Mouse (Mus musculus): ENCODE results near the gene Gm7138. TPM values are rescaled to one million over a fixed set of nuclear protein-coding genes. Genes with fewer than 3 reads are reported as not detected.
"Not testable (repeated sequence)": the region's sequence is repeated elsewhere in the genome, so short reads cannot be mapped to it uniquely, and the experiment has no call there.

Gene Gm7138
- not detected for total RNA-seq (2021)

GRCm38 (mm10) chr10:77776844-77777243 is at the start of gene Gm7138:
Gene Gm7138, minus strand, starts transcription at chr10:77776944.
- DNase-seq, result not testable (repeated sequence)

- DNase-seq, result no peak
These were observed 42.5 kb upstream of the Gm7138 start for GRCm38 (mm10) chr10:77819203-77819602.

DNA sequence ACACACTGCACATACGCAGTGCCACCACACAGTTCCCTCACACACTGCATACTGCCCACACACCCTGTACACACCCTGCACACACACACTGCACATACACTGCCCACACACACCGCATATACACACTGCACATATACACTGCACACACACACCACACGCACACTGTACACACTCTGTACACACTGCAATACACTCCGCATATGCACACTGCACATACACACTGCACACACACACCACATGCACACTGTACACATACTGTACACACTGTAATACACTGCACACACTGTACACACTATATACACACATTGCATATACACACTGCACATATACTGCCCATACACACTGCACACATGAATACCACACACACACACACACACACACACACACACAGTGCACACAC is 41.8 kb upstream of the Gm7138 start:
- no peak for DNase-seq

GRCm38 (mm10) chr10:77815514-77815913 is 38.8 kb upstream of the Gm7138 start:
- DNase-seq, result no peak

GRCm38 (mm10) chr10:77814382-77814781 is 37.6 kb upstream of the Gm7138 start, which contains the start of gene Gm2696:
Gene Gm2696, plus strand, starts transcription at chr10:77814682.
- DNase-seq, result no peak

- DNase-seq, result no peak
These were observed 35.0 kb upstream of the Gm7138 start, which contains the start of gene Gm9507 for GRCm38 (mm10) chr10:77811743-77812142. Gene Gm9507, minus strand, starts transcription at chr10:77811843.

- no peak for DNase-seq
These were observed 27.4 kb upstream of the Gm7138 start for GRCm38 (mm10) chr10:77804095-77804494.

DNA sequence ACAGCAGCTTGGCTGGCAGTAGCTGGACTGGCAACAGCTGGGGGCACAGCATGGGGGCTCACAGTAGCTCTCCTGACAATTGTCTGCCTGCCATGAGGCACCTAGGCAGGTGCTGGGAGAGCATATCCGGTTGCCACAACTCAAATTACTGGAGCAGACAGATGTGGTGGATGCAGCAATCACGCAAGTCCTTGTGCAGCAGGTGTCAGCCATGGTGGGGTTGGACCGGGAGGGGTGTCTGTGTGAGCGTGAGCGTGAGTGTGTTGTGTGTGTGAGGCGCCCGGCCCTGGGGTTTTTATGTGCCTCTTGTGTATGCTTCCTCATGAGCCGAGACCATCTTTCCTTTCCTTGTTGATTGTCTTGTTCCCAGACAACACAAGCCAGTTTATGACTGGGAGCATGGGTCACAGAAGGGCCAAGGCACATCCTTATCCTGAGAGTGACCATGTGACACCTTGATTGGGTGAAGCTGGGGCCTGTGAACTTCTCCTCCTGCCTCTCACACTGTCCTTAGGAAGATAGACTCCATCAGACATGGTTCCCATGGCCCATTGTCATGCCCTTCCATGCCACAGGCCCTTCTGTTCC is 22.3 kb upstream of the Gm7138 start, which contains the start of gene Gm19668:
TSS of gene Gm19668 (minus strand) at position 213 of the 588 bp plus-strand sequence.
- no peak for DNase-seq

DNA sequence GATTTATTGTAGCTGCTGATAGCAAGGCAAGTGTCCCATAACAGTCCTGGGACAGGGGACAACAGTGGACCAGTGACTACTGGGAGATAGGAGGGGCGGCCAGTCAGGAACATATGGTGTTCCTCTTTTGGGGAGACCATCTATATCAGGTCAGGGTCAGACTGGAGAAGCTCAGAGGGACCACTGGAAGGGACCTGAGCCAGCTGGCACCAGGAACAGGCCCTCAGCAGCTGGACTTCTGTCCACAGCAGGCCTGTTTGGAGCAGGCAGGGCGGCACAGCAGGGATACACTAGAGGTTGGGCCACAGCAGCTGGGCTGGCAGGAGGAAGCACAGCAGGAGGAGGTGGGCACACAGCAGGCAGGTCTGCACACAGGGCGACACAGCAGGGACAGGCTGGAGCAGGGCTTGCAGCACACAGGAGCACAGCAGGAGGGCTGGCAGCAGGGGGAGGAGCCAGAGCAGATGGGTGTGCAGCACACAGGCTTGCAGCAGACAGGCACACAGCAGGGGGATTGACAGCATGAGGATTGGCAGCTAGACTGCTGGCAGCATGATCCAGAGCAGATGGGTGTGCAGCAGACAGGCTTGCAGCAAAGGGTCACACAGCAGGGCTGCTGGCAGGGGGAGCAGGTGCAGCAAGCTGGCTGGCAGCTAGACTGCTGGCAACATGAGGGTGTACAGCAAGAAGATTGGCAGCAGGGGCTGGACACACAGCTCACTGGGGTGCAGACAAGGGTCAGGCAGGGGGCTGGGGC is 21.6 kb upstream of the Gm7138 start:
- DNase-seq, result not testable (repeated sequence)

DNA sequence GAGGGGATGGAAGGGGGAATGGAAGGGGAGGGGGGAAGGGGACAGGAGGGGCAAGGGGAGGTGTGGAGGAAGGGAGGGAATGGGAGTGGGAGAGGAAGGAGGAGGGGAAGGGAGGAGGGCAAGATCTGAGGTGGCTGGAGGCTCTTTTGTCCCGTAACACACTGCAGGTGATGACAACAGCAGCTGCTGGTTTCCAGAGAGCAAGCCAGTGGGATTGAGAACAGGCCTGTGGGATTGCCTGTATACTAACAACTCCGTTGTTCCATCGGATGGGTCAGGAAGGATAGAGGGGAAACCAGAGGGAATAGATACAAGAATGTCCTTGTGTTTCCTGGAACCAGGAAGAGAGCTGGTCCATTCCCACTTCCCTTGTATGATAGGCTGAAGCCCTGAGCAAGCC is 20.9 kb upstream of the Gm7138 start:
- no peak for DNase-seq

- no peak for DNase-seq
These were observed 18.2 kb upstream of the Gm7138 start, which contains the start of gene Gm9639 for GRCm38 (mm10) chr10:77794976-77795375. Gene Gm9639, minus strand, starts transcription at chr10:77795076.

GRCm38 (mm10) chr10:77788621-77789020 is 11.9 kb upstream of the Gm7138 start:
- DNase-seq, result no peak

DNA sequence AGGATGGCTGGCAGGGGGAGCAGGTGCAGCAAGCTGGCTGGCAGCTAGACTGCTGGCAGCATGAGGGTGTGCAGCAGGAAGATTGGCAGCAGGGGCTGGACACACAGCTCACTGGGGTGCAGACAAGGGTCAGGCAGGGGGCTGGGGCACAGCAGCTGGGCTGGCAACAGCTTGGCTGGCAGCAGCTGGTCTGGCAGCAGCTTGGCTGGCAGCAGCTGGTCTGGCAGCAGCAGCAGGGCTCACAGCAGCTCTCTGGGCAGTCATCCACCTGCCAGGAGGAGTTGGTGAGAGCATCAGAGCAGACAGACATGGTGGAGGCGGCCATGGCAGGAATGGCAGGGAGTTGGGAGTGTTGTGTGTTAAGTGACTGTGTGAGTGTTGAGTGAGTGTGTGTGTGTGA is 11.1 kb upstream of the Gm7138 start, which contains the start of gene Gm7137:
TSS of gene Gm7137 (minus strand) at position 325 of the 400 bp plus-strand sequence.
- not testable (repeated sequence) for DNase-seq

DNA sequence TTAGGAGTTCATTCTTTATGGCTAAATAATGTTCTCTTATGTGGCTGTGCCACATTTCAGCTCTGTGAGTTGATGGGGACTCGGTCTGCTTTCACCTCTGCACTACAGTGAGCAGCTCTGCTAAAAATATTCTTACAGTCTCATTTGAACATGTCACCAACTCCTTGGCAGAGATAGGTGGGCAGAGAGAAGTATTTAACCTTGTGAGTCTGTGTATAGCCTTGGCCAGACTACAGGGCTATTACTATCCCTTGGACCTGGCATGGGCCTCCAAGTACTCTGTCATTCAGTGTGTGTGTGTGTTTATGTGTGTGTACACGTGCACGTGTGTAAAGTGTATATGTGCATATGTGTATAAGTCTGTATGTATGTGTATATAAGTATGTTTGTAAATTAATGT is 6.7 kb upstream of the Gm7138 start:
- not testable (repeated sequence) for DNase-seq

DNA sequence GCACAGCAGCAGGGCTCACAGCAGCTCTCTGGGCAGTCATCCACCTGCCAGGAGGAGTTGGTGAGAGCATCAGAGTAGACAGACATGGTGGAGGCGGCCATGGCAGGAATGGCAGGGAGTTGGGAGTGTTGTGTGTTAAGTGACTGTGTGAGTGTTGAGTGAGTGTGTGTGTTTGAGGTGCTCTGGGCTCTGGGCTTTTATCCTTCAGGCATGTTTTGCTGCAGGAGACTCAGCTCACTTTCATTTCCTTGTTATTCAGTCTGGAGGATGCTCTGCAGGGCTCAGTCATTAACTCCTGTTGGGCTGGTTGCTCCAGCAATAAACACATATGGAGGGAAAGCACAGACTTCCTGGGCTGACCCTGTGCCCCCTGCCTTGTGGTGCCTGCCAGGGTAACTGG is 5.7 kb upstream of the Gm7138 start, which contains the start of gene Gm3250:
TSS of gene Gm3250 (minus strand) at position 101 of the 400 bp plus-strand sequence.
- DNase-seq, result not testable (repeated sequence)

DNA sequence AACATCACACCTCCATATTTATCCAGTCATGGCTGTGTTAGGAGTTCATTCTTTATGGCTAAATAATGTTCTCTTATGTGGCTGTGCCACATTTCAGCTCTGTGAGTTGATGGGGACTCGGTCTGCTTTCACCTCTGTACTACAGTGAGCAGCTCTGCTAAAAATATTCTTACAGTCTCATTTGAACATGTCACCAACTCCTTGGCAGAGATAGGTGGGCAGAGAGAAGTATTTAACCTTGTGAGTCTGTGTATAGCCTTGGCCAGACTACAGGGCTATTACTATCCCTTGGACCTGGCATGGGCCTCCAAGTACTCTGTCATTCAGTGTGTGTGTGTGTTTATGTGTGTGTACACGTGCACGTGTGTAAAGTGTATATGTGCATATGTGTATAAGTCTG is 4.6 kb downstream of the Gm7138 start:
- not testable (repeated sequence) for DNase-seq

DNA sequence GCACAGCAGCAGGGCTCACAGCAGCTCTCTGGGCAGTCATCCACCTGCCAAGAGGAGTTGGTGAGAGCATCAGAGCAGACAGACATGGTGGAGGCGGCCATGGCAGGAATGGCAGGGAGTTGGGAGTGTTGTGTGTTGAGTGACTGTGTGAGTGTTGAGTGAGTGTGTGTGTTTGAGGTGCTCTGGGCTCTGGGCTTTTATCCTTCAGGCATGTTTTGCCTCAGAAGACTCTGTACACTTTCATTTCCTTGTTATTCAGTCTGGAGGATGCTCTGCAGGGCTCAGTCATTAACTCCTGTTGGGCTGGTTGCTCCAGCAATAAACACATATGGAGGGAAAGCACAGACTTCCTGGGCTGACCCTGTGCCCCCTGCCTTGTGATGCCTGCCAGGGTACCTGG is 5.5 kb downstream of the Gm7138 start, which contains the start of gene Gm3238:
TSS of gene Gm3238 (minus strand) at position 101 of the 400 bp plus-strand sequence.
- DNase-seq, result not testable (repeated sequence)

- no peak for DNase-seq
These were observed 7.0 kb downstream of the Gm7138 start for GRCm38 (mm10) chr10:77769727-77770126.

DNA sequence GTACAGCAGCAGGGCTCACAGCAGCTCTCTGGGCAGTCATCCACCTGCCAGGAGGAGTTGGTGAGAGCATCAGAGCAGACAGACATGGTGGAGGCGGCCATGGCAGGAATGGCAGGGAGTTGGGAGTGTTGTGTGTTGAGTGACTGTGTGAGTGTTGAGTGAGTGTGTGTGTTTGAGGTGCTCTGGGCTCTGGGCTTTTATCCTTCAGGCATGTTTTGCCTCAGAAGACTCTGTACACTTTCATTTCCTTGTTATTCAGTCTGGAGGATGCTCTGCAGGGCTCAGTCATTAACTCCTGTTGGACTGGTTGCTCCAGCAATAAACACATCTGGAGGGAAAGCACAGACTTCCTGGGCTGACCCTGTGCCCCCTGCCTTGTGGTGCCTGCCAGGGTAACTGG is 17.2 kb downstream of the Gm7138 start, which contains the start of gene Gm3233:
TSS of gene Gm3233 (minus strand) at position 101 of the 400 bp plus-strand sequence.
- not testable (repeated sequence) for DNase-seq

DNA sequence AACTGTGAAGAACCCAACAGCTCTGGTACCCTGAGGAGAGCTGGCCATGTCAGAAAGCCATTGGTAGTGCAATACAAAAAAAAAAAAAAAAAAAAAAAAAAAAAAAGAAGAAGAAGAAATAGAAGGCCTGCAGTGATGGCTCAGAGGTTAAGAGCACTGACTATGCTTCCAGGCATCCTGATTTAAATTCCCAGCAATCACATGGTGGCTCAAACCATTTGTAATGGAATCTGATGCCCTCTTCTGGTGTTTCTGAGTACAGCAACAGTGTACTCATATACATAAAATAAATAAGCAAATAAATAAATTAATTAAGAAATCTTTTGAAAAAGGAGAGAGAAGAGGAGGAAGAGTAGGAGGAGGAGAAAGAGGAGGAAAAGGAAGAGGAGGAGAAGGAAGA is 23.3 kb downstream of the Gm7138 start:
- DNase-seq, result no peak

- not testable (repeated sequence) for DNase-seq
These were observed 24.4 kb downstream of the Gm7138 start for GRCm38 (mm10) chr10:77752312-77752711.

DNA sequence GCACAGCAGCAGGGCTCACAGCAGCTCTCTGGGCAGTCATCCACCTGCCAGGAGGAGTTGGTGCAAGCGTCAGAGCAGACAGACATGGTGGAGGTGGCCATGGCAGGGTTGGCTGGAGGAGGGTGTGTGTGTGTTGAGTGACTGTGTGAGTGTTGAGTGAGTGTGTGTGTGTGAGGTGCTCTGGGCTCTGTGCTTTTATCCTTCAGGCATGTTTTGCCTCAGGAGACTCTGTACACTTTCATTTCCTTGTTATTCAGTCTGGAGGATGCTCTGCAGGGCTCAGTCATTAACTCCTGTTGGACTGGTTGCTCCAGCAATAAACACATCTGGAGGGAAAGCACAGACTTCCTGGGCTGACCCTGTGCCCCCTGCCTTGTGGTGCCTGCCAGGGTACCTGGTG is 25.5 kb downstream of the Gm7138 start, which contains the start of gene Gm9736:
TSS of gene Gm9736 (minus strand) at position 101 of the 400 bp plus-strand sequence.
- DNase-seq, result not testable (repeated sequence)

DNA sequence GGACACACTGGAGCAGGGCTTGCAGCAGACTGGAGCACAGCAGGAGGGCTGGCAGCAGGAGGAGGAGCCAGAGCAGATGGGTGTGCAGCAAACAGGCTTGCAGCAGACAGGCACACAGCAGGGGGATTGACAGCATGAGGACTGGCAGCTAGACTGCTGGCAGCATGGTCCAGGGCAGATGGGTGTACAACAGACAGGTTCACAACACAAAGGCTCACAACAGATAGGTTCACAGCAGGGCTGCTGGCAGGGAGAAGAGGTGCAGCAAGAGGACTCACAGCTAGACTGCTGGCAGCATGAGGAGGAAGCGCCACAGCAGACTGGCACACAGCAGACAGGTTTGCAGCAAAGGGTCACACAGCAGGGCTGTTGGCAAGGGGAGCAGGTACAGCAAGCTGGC is 26.1 kb downstream of the Gm7138 start:
- not testable (repeated sequence) for DNase-seq

All from layer of hippocampus, postnatal 36 days (tissue).